Mouse (Mus musculus) heart, embryonic 12.5 days (tissue): ENCODE results near the gene Gm11034. TPM values are rescaled to one million over a fixed set of nuclear protein-coding genes. Genes with fewer than 3 reads are reported as not detected.

Experiments
- ATAC-seq: fragments of 200-750 bp; cut with Nextera tagmentation; 2 replicates; pipeline ENCODE4 v1.8.0; 2017; ENCODE audit warnings: moderate TSS enrichment, moderate library complexity; ENCODE audit not compliant: insufficient number of reproducible peaks, low FRiP score
- H3K27ac ChIP-seq: fragments of 300-500 bp; sonication (generic); 2 replicates; pipeline ENCODE4 v1.5.1; 2016; ENCODE audit warnings: mild to moderate bottlenecking, moderate library complexity; ENCODE audit not compliant: poor library complexity, severe bottlenecking
- H3K27me3 ChIP-seq: fragments of 300-500 bp; sonication (generic); replicated peaks from 2 replicates; pipeline ENCODE4 v1.6.1; 2016; ENCODE audit warnings: mild to moderate bottlenecking, moderate library complexity
- H3K36me3 ChIP-seq: fragments of 300-500 bp; sonication (generic); 2 replicates; pipeline ENCODE4 v1.6.1; 2016; ENCODE audit warnings: mild to moderate bottlenecking, moderate library complexity
- H3K4me1 ChIP-seq: fragments of 300-500 bp; sonication (generic); replicated peaks from 2 replicates; pipeline ENCODE4 v1.6.1; 2016; ENCODE audit warnings: mild to moderate bottlenecking
- H3K4me2 ChIP-seq: fragments of 300-500 bp; sonication (generic); 2 replicates; pipeline ENCODE4 v1.6.1; 2016; ENCODE audit warnings: mild to moderate bottlenecking, moderate library complexity
- H3K4me3 ChIP-seq: fragments of 300-500 bp; sonication (generic); 2 replicates; pipeline ENCODE4 v1.5.1; 2016; ENCODE audit warnings: mild to moderate bottlenecking
- H3K9ac ChIP-seq: fragments of 300-500 bp; sonication (generic); 2 replicates; pipeline ENCODE4 v1.6.1; 2016; ENCODE audit warnings: mild to moderate bottlenecking, moderate library complexity
- H3K9me3 ChIP-seq: fragments of 300-500 bp; sonication (generic); replicated peaks from 2 replicates; pipeline ENCODE4 v1.6.1; 2016; ENCODE audit warnings: mild to moderate bottlenecking, moderate library complexity
- WGBS: fragments of 180-500 bp; shearing (Covaris S2); methylation state at CpG from one replicate; pipeline ENCODE4 v1.1.7; 2016; 5-methylcytosine and 5-hydroxymethylcytosine counted together
- polyA plus RNA-seq: library from polyadenylated mRNA; unstranded; fragments of >200 nt; fragmentation: Nextera tagmentation; extraction: Ambion mirVana; gene quantifications from 2 replicates; pipeline ENCODE4 v1.2.1, GENCODE M21; 2016

Gene Gm11034
- polyA plus RNA-seq: not detected in 2 replicates

- H3K9me3 ChIP-seq: no peaks in the 10 kb centered on the region
- H3K4me1 ChIP-seq: no peaks in the 10 kb centered on the region
- no peak for ATAC-seq
- H3K4me2 ChIP-seq: no peak within 1 kb of the TSS
- H3K4me3 ChIP-seq: no peak within 1 kb of the TSS
- H3K27me3 ChIP-seq: peaks cover 21% of the 10 kb centered on the region
- H3K9ac ChIP-seq: no peak within 1 kb of the TSS
- no peak within 1 kb of the TSS for H3K27ac ChIP-seq
- no peaks in the 10 kb centered on the region for H3K36me3 ChIP-seq
- 70% methylated on average over 4 of the region's 4 CpGs for WGBS
Measured at GRCm38 (mm10) chr8:72213536-72213935, at the start of gene Gm11034. Gene Gm11034 (minus strand): TSS chr8:72213636.

- no peak overlapping the region for H3K4me3 ChIP-seq
- H3K36me3 ChIP-seq: no peaks in the 10 kb centered on the region
- H3K27ac ChIP-seq: no peak overlapping the region
- peaks cover 12% of the 10 kb centered on the region for H3K4me1 ChIP-seq
- H3K4me2 ChIP-seq: no peak overlapping the region
- no peak for ATAC-seq
- H3K9ac ChIP-seq: no peak overlapping the region
- WGBS: 95% methylated on average over 2 of the region's 2 CpGs
- H3K27me3 ChIP-seq: no peaks in the 10 kb centered on the region
- H3K9me3 ChIP-seq: no peaks in the 10 kb centered on the region
Measured at GRCm38 (mm10) chr8:72262756-72263155, 49.3 kb upstream of the Gm11034 start.

- Histone ChIP-seq H3K9me3 (no peaks in the 10 kb centered on the region), H3K9ac (no peak overlapping the region), H3K4me3 (no peak overlapping the region), H3K36me3 (peaks cover 2% of the 10 kb centered on the region), H3K4me1 (peaks cover 21% of the 10 kb centered on the region), H3K4me2 (no peak overlapping the region), H3K27ac (no peak overlapping the region), H3K27me3 (no peaks in the 10 kb centered on the region)
- WGBS: 41% methylated on average over 5 of the region's 5 CpGs
- ATAC-seq: no peak
Measured at GRCm38 (mm10) chr8:72261872-72262271, 48.4 kb upstream of the Gm11034 start.

DNA sequence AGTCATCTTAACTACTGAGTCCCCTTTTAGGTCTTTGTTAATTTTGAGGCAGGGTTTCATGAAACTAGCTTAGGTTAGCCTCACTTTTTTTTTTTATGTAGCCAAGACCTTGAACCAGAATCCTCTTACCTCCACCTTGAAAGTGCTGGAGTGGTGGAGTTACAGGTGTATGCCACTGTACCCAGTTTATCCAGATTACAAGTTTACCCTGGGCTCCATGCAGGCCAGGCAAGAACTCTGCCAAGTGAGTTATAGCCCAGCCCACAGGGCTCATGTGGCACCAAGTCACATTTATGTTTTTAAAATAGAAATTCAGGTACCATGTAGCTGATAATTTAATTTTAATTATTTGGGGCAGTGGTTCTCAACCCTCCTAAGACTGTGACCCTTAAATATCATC lies 48.0 kb upstream of the Gm11034 start:
- no peak overlapping the region for H3K27ac ChIP-seq

DNA sequence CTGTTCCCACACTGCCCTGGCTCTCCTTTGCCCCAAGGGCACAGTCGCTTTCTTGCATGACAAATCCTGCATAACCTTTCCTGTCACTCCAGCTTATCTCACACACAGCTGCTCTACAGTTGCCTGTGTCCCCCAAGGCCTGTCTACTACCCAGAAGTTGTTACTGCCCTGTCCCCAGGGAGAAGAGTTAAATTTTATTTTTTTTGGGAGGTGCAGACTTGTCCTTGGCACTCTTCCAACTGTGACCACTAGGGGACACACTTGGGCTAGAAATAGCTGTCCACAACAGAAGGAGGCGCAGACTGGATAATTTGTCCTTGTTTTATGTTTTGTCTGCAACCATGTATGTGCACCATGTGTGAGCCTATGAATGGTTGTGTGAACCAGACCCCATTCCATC lies 47.6 kb upstream of the Gm11034 start:
- no peak overlapping the region for H3K9ac ChIP-seq
- peak; percentile 37; the same call in 1 of the 2 replicates for ATAC-seq

More for the DNA sequence above, 48.0 kb upstream of the Gm11034 start:
- Histone ChIP-seq H3K4me2 (no peak overlapping the region), H3K36me3 (peaks cover 6% of the 10 kb centered on the region), H3K9ac (no peak overlapping the region), H3K9me3 (no peaks in the 10 kb centered on the region), H3K4me3 (no peak overlapping the region), H3K4me1 (peaks cover 21% of the 10 kb centered on the region), H3K27me3 (no peaks in the 10 kb centered on the region)
- no peak for ATAC-seq

DNA sequence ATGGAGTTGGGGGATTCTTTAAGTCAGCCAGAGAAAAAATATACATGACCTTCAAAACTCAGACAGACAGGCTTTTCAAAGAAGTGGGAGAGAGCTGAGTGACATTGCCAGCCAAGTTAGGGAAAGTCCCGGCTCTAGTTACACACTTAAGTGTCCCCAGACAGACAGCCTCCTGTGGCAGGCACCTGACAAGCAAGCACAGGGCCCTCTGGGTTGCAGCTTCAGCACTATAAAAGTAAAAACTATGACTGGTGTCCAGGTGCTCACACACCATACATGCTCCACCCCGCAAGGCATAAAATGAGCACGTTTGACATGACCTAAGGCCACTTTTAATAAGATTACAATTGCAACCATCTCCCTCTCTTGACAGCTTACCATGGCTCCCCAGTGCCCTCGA lies 47.1 kb upstream of the Gm11034 start:
- ATAC-seq: no peak
- H3K9ac ChIP-seq: no peak overlapping the region
- no peaks in the 10 kb centered on the region for H3K27me3 ChIP-seq

More for the DNA sequence above, 47.6 kb upstream of the Gm11034 start:
- Histone ChIP-seq H3K4me3 (no peak overlapping the region), H3K4me2 (no peak overlapping the region), H3K4me1 (peaks cover 21% of the 10 kb centered on the region), H3K9me3 (no peaks in the 10 kb centered on the region), H3K36me3 (peaks cover 7% of the 10 kb centered on the region), H3K27ac (peak overlapping the region; percentile 29; the same call in 1 of the 2 replicates), H3K27me3 (no peaks in the 10 kb centered on the region)
- 19% methylated on average over 2 of the region's 2 CpGs for WGBS

GRCm38 (mm10) chr8:72259862-72260261 lies 46.4 kb upstream of the Gm11034 start:
- 64% methylated on average over 2 of the region's 2 CpGs for WGBS
- Histone ChIP-seq H3K9me3 (no peaks in the 10 kb centered on the region), H3K4me3 (no peak overlapping the region), H3K4me1 (peaks cover 21% of the 10 kb centered on the region), H3K9ac (no peak overlapping the region), H3K36me3 (peaks cover 18% of the 10 kb centered on the region), H3K27me3 (no peaks in the 10 kb centered on the region), H3K27ac (no peak overlapping the region), H3K4me2 (no peak overlapping the region)
- no peak for ATAC-seq

More for the DNA sequence above, 47.1 kb upstream of the Gm11034 start:
- no peaks in the 10 kb centered on the region for H3K9me3 ChIP-seq
- 48% methylated on average over 4 of the region's 4 CpGs for WGBS
- H3K4me3 ChIP-seq: no peak overlapping the region
- peaks cover 21% of the 10 kb centered on the region for H3K4me1 ChIP-seq
- H3K27ac ChIP-seq: peak overlapping the region; percentile 29; the same call in 1 of the 2 replicates
- peaks cover 11% of the 10 kb centered on the region for H3K36me3 ChIP-seq
- no peak overlapping the region for H3K4me2 ChIP-seq

- Histone ChIP-seq H3K4me3 (no peak overlapping the region), H3K9me3 (no peaks in the 10 kb centered on the region), H3K27me3 (no peaks in the 10 kb centered on the region), H3K9ac (no peak overlapping the region), H3K27ac (no peak overlapping the region), H3K36me3 (peaks cover 36% of the 10 kb centered on the region), H3K4me2 (no peak overlapping the region), H3K4me1 (peaks cover 21% of the 10 kb centered on the region)
- ATAC-seq: no peak
- 96% methylated on average over 1 of the region's 1 CpGs for WGBS
Measured at GRCm38 (mm10) chr8:72257902-72258238, 44.4 kb upstream of the Gm11034 start.

DNA sequence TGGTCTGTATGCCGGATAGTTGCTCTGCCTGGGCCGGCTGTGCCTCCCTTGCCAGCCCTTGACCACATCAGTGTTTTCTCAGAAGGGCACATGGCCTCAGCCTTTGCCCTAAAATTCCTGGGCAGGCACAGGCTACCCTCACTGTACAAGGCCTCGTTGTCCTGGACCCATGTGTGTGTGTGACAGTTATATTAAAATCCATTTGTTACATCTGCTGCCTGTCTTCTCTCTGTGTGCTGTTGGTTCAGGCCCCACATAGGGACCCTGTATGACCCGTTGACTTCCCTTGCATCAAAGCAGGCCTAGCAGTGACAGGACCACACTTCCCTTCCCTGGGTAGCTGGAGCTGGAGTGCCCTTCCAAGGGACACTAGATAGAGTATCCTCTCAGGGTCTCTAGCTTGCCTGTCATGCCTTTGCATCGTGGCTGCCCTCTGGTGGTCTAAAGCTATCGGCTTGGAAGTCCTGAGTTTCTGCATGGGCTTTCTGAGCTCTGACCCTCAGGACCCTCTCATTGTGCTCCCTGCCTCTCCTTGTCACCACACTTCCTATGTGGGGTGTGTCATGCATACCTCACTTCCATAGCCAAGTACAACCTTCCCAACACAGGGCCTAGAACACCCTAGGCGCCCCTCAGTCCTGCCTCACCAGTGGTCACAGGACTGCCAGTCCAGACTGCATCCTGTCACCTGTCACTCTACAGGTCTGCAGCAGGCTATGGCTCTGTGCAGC lies 43.9 kb upstream of the Gm11034 start:
- Histone ChIP-seq H3K4me2 (no peak overlapping the region), H3K4me3 (no peak overlapping the region), H3K4me1 (peaks cover 21% of the 10 kb centered on the region), H3K27ac (no peak overlapping the region), H3K27me3 (no peaks in the 10 kb centered on the region), H3K9ac (no peak overlapping the region), H3K9me3 (no peaks in the 10 kb centered on the region), H3K36me3 (peaks cover 41% of the 10 kb centered on the region)
- WGBS: 51% methylated on average over 7 of the region's 7 CpGs
- no peak; the same call in 1 of the 2 replicates for ATAC-seq

DNA sequence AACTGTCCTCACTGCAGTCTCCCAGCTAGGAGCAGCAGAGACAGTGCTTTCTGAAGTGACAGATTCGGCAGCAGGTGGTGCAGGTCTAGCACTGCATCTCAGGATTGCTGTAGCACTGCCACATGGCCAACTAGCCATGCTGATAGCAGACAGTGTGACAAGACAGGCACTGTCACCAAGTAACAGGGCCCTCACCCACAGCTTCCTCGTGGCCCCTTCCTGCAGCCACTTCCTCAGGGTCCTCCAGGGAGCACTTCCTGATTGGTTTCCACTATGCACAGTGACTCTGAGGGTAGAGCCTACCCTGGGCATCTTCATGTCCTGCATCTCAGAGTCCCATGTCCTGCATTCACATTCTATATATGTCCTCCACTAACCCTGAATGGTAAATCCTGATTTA lies 31.2 kb upstream of the Gm11034 start:
- H3K4me1 ChIP-seq: peaks cover 16% of the 10 kb centered on the region
- no peak overlapping the region for H3K4me2 ChIP-seq
- no peaks in the 10 kb centered on the region for H3K27me3 ChIP-seq
- no peak overlapping the region for H3K4me3 ChIP-seq
- peaks cover 39% of the 10 kb centered on the region for H3K36me3 ChIP-seq
- ATAC-seq: no peak
- 46% methylated on average over 2 of the region's 2 CpGs for WGBS
- no peak overlapping the region for H3K27ac ChIP-seq
- no peaks in the 10 kb centered on the region for H3K9me3 ChIP-seq
- H3K9ac ChIP-seq: no peak overlapping the region

DNA sequence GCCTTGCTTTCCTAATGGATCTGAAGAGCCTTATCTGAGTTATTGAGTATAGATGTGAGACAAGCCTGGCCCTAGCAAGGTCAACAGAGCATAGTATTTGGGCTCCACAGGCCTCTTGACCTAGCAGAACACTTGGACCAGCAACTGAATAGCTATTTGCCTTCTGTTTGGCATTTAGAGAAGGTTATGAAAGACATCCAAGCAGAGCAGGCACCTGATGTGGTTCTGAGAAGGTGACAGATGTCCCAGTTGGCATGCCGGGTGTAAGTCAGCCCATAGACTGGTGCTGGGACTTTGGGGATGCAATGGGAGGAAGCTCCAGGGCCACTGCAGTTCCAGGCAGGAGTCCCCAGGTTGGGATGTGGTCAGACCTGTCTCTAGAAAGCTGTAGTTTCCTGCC lies 28.8 kb upstream of the Gm11034 start:
- Histone ChIP-seq H3K4me1 (peaks cover 21% of the 10 kb centered on the region), H3K27ac (no peak overlapping the region), H3K4me3 (no peak overlapping the region), H3K4me2 (no peak overlapping the region), H3K9ac (no peak overlapping the region), H3K36me3 (peaks cover 27% of the 10 kb centered on the region; the same call in 1 of the 2 replicates), H3K9me3 (no peaks in the 10 kb centered on the region), H3K27me3 (no peaks in the 10 kb centered on the region)
- ATAC-seq: no peak
- 91% methylated on average over 1 of the region's 1 CpGs for WGBS

- ATAC-seq: no peak
- 69% methylated on average over 7 of the region's 7 CpGs for WGBS
- no peak overlapping the region for H3K27ac ChIP-seq
Measured at GRCm38 (mm10) chr8:72240951-72241350, 27.5 kb upstream of the Gm11034 start.

More at GRCm38 (mm10) chr8:72240951-72241350, 27.5 kb upstream of the Gm11034 start:
- no peaks in the 10 kb centered on the region for H3K9me3 ChIP-seq
- H3K4me2 ChIP-seq: peak overlapping the region; percentile 73
- peaks cover 17% of the 10 kb centered on the region; the same call in 1 of the 2 replicates for H3K36me3 ChIP-seq
- no peaks in the 10 kb centered on the region for H3K27me3 ChIP-seq
- peak overlapping the region; percentile 73 for H3K4me3 ChIP-seq
- H3K4me1 ChIP-seq: peaks cover 21% of the 10 kb centered on the region
- peak overlapping the region; percentile 77 for H3K9ac ChIP-seq
